Mouse (Mus musculus) kidney, embryonic 16.5 days (tissue): ENCODE results near the gene Cyth1. TPM values are rescaled to one million over a fixed set of nuclear protein-coding genes. Genes with fewer than 3 reads are reported as not detected.

Experiments
- ATAC-seq: fragments of 200-750 bp; cut with Nextera tagmentation; 2 replicates; pipeline ENCODE4 v1.8.0; 2017; ENCODE audit warnings: moderate TSS enrichment; ENCODE audit not compliant: low FRiP score, low TSS enrichment
- H3K27ac ChIP-seq: fragments of 300-500 bp; sonication (generic); 2 replicates; pipeline ENCODE4 v1.5.1; 2014; ENCODE audit warnings: low read length
- H3K27me3 ChIP-seq: fragments of 300-500 bp; sonication (generic); 2 replicates; pipeline ENCODE4 v1.6.1; 2014; ENCODE audit warnings: low read length, control low read depth, mixed read lengths; ENCODE audit not compliant: insufficient read depth
- H3K36me3 ChIP-seq: fragments of 300-500 bp; sonication (generic); 2 replicates; pipeline ENCODE4 v1.6.1; 2014; ENCODE audit warnings: low read length, control low read depth, mixed read lengths; ENCODE audit not compliant: insufficient read depth
- H3K4me1 ChIP-seq: fragments of 300-500 bp; sonication (generic); 2 replicates; pipeline ENCODE4 v1.6.1; 2014; ENCODE audit warnings: low read length, control low read depth, mixed read lengths; ENCODE audit not compliant: insufficient read depth
- H3K4me2 ChIP-seq: fragments of 300-500 bp; sonication (generic); replicated peaks from 2 replicates; pipeline ENCODE4 v1.6.1; 2014; ENCODE audit warnings: low read depth, low read length
- H3K4me3 ChIP-seq: fragments of 300-500 bp; sonication (generic); 2 replicates; pipeline ENCODE4 v1.5.1; 2014; ENCODE audit warnings: mild to moderate bottlenecking, low read length
- H3K9ac ChIP-seq: fragments of 300-500 bp; sonication (generic); replicated peaks from 2 replicates; pipeline ENCODE4 v1.6.1; 2014; ENCODE audit warnings: low read length
- H3K9me3 ChIP-seq: fragments of 300-500 bp; sonication (generic); 2 replicates; pipeline ENCODE4 v1.6.1; 2016; ENCODE audit warnings: low read length, control low read depth
- WGBS: fragments of 180-500 bp; shearing (Covaris S2); extraction: QIAGEN DNeasy Blood & Tissue Kit; methylation state at CpG from one replicate; pipeline ENCODE4 v1.1.7; 2014; 5-methylcytosine and 5-hydroxymethylcytosine counted together
- polyA plus RNA-seq: library from polyadenylated mRNA; unstranded; fragments of >200 nt; fragmentation: Nextera tagmentation; extraction: Ambion mirVana; gene quantifications from 2 replicates; pipeline ENCODE4 v1.2.1, GENCODE M21; 2015

Gene Cyth1
- polyA plus RNA-seq, 1 experiment from 2014 or later, result 17.9 TPM

GRCm38 (mm10) chr11:118206267-118206666 lies 42.1 kb downstream of the Cyth1 start:
- no peaks in the 10 kb centered on the region for H3K9me3 ChIP-seq
- no peak overlapping the region for H3K9ac ChIP-seq
- no peaks in the 10 kb centered on the region; the same call in 1 of the 2 replicates for H3K36me3 ChIP-seq
- peaks cover 65% of the 10 kb centered on the region for H3K4me1 ChIP-seq
- H3K27me3 ChIP-seq, result no peaks in the 10 kb centered on the region
- no peak overlapping the region for H3K4me3 ChIP-seq
- no peak overlapping the region for H3K27ac ChIP-seq
- WGBS, result 33% methylated on average over 3 of the region's 3 CpGs
- no peak overlapping the region for H3K4me2 ChIP-seq
- no peak for ATAC-seq

GRCm38 (mm10) chr11:118203469-118203868 lies 44.9 kb downstream of the Cyth1 start:
- H3K4me2 ChIP-seq, result no peak overlapping the region
- H3K9me3 ChIP-seq, result no peaks in the 10 kb centered on the region
- no peak overlapping the region for H3K4me3 ChIP-seq
- no peak for ATAC-seq
- H3K36me3 ChIP-seq, result no peaks in the 10 kb centered on the region; the same call in 1 of the 2 replicates
- no peaks in the 10 kb centered on the region for H3K27me3 ChIP-seq
- 86% methylated on average over 6 of the region's 6 CpGs for WGBS
- H3K27ac ChIP-seq, result 0 out of 2 replicates have a peak overlapping the region, but pooled peaks have one; percentile 44
- peaks cover 75% of the 10 kb centered on the region for H3K4me1 ChIP-seq
- peak overlapping the region; percentile 69; the same call in 1 of the 2 replicates for H3K9ac ChIP-seq

GRCm38 (mm10) chr11:118202410-118203233 lies 45.8 kb downstream of the Cyth1 start:
- Histone ChIP-seq H3K4me1 (peaks cover 75% of the 10 kb centered on the region), H3K9me3 (no peaks in the 10 kb centered on the region), H3K4me2 (peak overlapping the region; percentile 72), H3K9ac (peak overlapping the region; percentile 69), H3K27me3 (no peaks in the 10 kb centered on the region), H3K27ac (peak overlapping the region; percentile 86), H3K36me3 (no peaks in the 10 kb centered on the region; the same call in 1 of the 2 replicates), H3K4me3 (peak overlapping the region; percentile 44)
- WGBS, result 5% methylated on average over 19 of the region's 19 CpGs
- ATAC-seq, result peak; percentile 84

GRCm38 (mm10) chr11:118201833-118202409 lies 46.5 kb downstream of the Cyth1 start:
- ATAC-seq, result peak; percentile 16; the same call in 1 of the 2 replicates
- WGBS, result 8% methylated on average over 9 of the region's 9 CpGs
- H3K27me3 ChIP-seq, result no peaks in the 10 kb centered on the region

GRCm38 (mm10) chr11:118200834-118201830 lies 47.3 kb downstream of the Cyth1 start:
- Histone ChIP-seq H3K36me3 (no peaks in the 10 kb centered on the region; the same call in 1 of the 2 replicates), H3K4me1 (peaks cover 74% of the 10 kb centered on the region), H3K9ac (no peak overlapping the region), H3K27me3 (no peaks in the 10 kb centered on the region), H3K9me3 (no peaks in the 10 kb centered on the region), H3K4me3 (peak overlapping the region; percentile 44; the same call in 1 of the 2 replicates), H3K4me2 (peak overlapping the region; percentile 72), H3K27ac (peak overlapping the region; percentile 86)
- WGBS, result 17% methylated on average over 11 of the region's 11 CpGs
- ATAC-seq, result no peak; the same call in 1 of the 2 replicates

More at GRCm38 (mm10) chr11:118201833-118202409, 46.5 kb downstream of the Cyth1 start:
- H3K9me3 ChIP-seq, result no peaks in the 10 kb centered on the region
- H3K4me3 ChIP-seq, result peak overlapping the region; percentile 44
- H3K27ac ChIP-seq, result peak overlapping the region; percentile 86
- H3K4me2 ChIP-seq, result peak overlapping the region; percentile 72
- peaks cover 74% of the 10 kb centered on the region for H3K4me1 ChIP-seq
- no peaks in the 10 kb centered on the region; the same call in 1 of the 2 replicates for H3K36me3 ChIP-seq
- H3K9ac ChIP-seq, result peak overlapping the region; percentile 69

GRCm38 (mm10) chr11:118198296-118198600 lies 50.1 kb downstream of the Cyth1 start:
- H3K9ac ChIP-seq, result no peak overlapping the region; the same call in 1 of the 2 replicates
- peaks cover 77% of the 10 kb centered on the region for H3K4me1 ChIP-seq
- H3K27ac ChIP-seq, result no peak overlapping the region
- ATAC-seq, result no peak
- H3K27me3 ChIP-seq, result no peaks in the 10 kb centered on the region
- H3K9me3 ChIP-seq, result no peaks in the 10 kb centered on the region
- 58% methylated on average over 2 of the region's 2 CpGs for WGBS
- no peak overlapping the region for H3K4me3 ChIP-seq
- H3K4me2 ChIP-seq, result no peak overlapping the region
- no peaks in the 10 kb centered on the region for H3K36me3 ChIP-seq

- Histone ChIP-seq H3K4me2 (no peak overlapping the region), H3K4me1 (peaks cover 75% of the 10 kb centered on the region), H3K27ac (no peak overlapping the region), H3K4me3 (no peak overlapping the region), H3K36me3 (no peaks in the 10 kb centered on the region), H3K27me3 (no peaks in the 10 kb centered on the region), H3K9me3 (no peaks in the 10 kb centered on the region), H3K9ac (no peak overlapping the region; the same call in 1 of the 2 replicates)
- ATAC-seq, result no peak
- 41% methylated on average over 13 of the region's 13 CpGs for WGBS
Measured at GRCm38 (mm10) chr11:118197508-118198295, 50.7 kb downstream of the Cyth1 start.

- no peak for ATAC-seq
- Histone ChIP-seq H3K4me2 (no peak overlapping the region), H3K9ac (no peak overlapping the region), H3K36me3 (0 out of 2 replicates have a peak, but pooled peaks cover 3% of the 10 kb centered on the region), H3K4me1 (peaks cover 67% of the 10 kb centered on the region), H3K4me3 (no peak overlapping the region), H3K27me3 (no peaks in the 10 kb centered on the region), H3K9me3 (no peaks in the 10 kb centered on the region), H3K27ac (no peak overlapping the region)
- WGBS, result 54% methylated on average over 10 of the region's 10 CpGs
Measured at GRCm38 (mm10) chr11:118196824-118197388, 51.5 kb downstream of the Cyth1 start.
